Mouse (Mus musculus) MEL (cell line): ENCODE data around the gene Nsg1. TPM values are rescaled to one million over a fixed set of nuclear protein-coding genes. Genes with fewer than 3 reads are reported as not detected.

Experiments
- DNase-seq: peaks from one replicate; pipeline ENCODE4 v3.0.0; 2011; ENCODE audit warnings: low read depth, low spot score
- H3K27ac ChIP-seq: 2 replicates; pipeline ENCODE4 v1.5.1; 2012; ENCODE audit warnings: low read depth, mild to moderate bottlenecking, control low read depth, low read length, moderate library complexity; ENCODE audit not compliant: control insufficient read depth
- H3K27me3 ChIP-seq, 2 experiments: fragments of 150-350 bp in 1 of 2; sonication (generic) in 1 of 2; 2 replicates each; pipeline ENCODE4 v1.6.1; 2012; ENCODE audit warnings: low read length in 2 of 2, mild to moderate bottlenecking in 2 of 2, improper control_type of control experiment in 1 of 2, moderate library complexity in 1 of 2; ENCODE audit not compliant: insufficient read depth in 2 of 2, control insufficient read depth in 1 of 2
- H3K36me3 ChIP-seq, 2 experiments: 2 replicates each; pipeline ENCODE4 v1.6.1; 2012 to 2014; ENCODE audit warnings: low read length in 2 of 2, improper control_type of control experiment in 1 of 2, inconsistent platforms in 1 of 2, mild to moderate bottlenecking in 1 of 2; ENCODE audit not compliant: insufficient read depth in 2 of 2, control insufficient read depth in 1 of 2
- H3K4me1 ChIP-seq, 2 experiments: fragments of 150-350 bp in 1 of 2; sonication (generic) in 1 of 2; 2 replicates each; pipeline ENCODE4 v1.6.1; 2012; ENCODE audit warnings: low read length in 2 of 2, improper control_type of control experiment in 1 of 2, mild to moderate bottlenecking in 1 of 2; ENCODE audit not compliant: insufficient read depth in 2 of 2, control insufficient read depth in 1 of 2
- H3K4me3 ChIP-seq, 2 experiments: fragments of 150-350 bp in 1 of 2; sonication (generic) in 1 of 2; 2 replicates each; pipeline ENCODE4 v1.5.1; 2012; ENCODE audit warnings: low read depth in 2 of 2, low read length in 2 of 2, mild to moderate bottlenecking in 2 of 2, moderate library complexity in 2 of 2, control low read depth in 1 of 2, improper control_type of control experiment in 1 of 2; ENCODE audit not compliant: control insufficient read depth in 1 of 2, insufficient read depth in 1 of 2
- H3K79me2 ChIP-seq: 2 replicates; pipeline ENCODE4 v1.6.1; 2012; ENCODE audit warnings: mild to moderate bottlenecking, low read length, moderate library complexity; ENCODE audit not compliant: control insufficient read depth, poor library complexity, insufficient read depth
- H3K9ac ChIP-seq: 2 replicates; pipeline ENCODE4 v1.6.1; 2012; ENCODE audit warnings: low read depth, mild to moderate bottlenecking, control low read depth, low read length, moderate library complexity; ENCODE audit not compliant: control insufficient read depth, poor library complexity, severe bottlenecking
- H3K9me3 ChIP-seq: fragments of 150-350 bp; sonication (generic); replicated peaks from 2 replicates; pipeline ENCODE4 v1.6.1; 2012; ENCODE audit warnings: mild to moderate bottlenecking, low read length, improper control_type of control experiment, moderate library complexity; ENCODE audit not compliant: insufficient read depth
- CHD1 ChIP-seq: IDR thresholded peaks from 2 replicates; pipeline ENCODE4 v1.6.1; 2012; ENCODE audit warnings: low read depth, mild to moderate bottlenecking, inconsistent platforms, low read length, improper control_type of control experiment
- CHD2 ChIP-seq: IDR thresholded peaks from 2 replicates; pipeline ENCODE4 v1.6.1; 2011; ENCODE audit warnings: low read length, improper control_type of control experiment
- CTCF ChIP-seq, 3 experiments: IDR thresholded peaks in 2 of 3; conservative IDR thresholded peaks in 1 of 3; 2 replicates each; pipeline ENCODE4 v1.5.1; 2011 to 2012; ENCODE audit warnings: low read length in 3 of 3, low read depth in 2 of 3, mild to moderate bottlenecking in 2 of 3, improper control_type of control experiment in 1 of 3, inconsistent platforms in 1 of 3, mixed read lengths in 1 of 3, moderate library complexity in 1 of 3; ENCODE audit not compliant: control insufficient read depth in 1 of 3, insufficient read depth in 1 of 3, poor library complexity in 1 of 3, severe bottlenecking in 1 of 3
- E2F4 ChIP-seq: IDR thresholded peaks from 2 replicates; pipeline ENCODE4 v1.6.1; 2011; ENCODE audit warnings: low read depth, low read length, improper control_type of control experiment, borderline replicate concordance
- KAT2A ChIP-seq: conservative IDR thresholded peaks from 2 replicates; pipeline ENCODE4 v1.6.1; 2012; ENCODE audit warnings: low read depth, low read length, improper control_type of control experiment, inconsistent platforms
- MEF2A ChIP-seq: IDR thresholded peaks from 2 replicates; pipeline ENCODE4 v1.6.1; 2014; ENCODE audit warnings: low read depth, mild to moderate bottlenecking, inconsistent platforms, low read length, improper control_type of control experiment; ENCODE audit not compliant: poor library complexity, insufficient replicate concordance, severe bottlenecking; ENCODE audit errors: extremely low read depth
- MXI1 ChIP-seq: IDR thresholded peaks from 2 replicates; pipeline ENCODE4 v1.6.1; 2011; ENCODE audit warnings: mild to moderate bottlenecking, low read depth, low read length, improper control_type of control experiment
- NELFE ChIP-seq: IDR thresholded peaks from 2 replicates; pipeline ENCODE4 v1.6.1; 2011; ENCODE audit warnings: low read depth, low read length, improper control_type of control experiment
- POLR2A ChIP-seq, 2 experiments: IDR thresholded peaks; 2 replicates each; pipeline ENCODE4 v1.6.1; 2011 to 2012; ENCODE audit warnings: low read length in 2 of 2, mild to moderate bottlenecking in 2 of 2, control low read depth in 1 of 2, improper control_type of control experiment in 1 of 2, low read depth in 1 of 2, moderate library complexity in 1 of 2; ENCODE audit not compliant: control insufficient read depth in 1 of 2, insufficient read depth in 1 of 2, poor library complexity in 1 of 2
- RAD21 ChIP-seq: IDR thresholded peaks from 2 replicates; pipeline ENCODE4 v1.6.1; 2011; ENCODE audit warnings: mild to moderate bottlenecking, low read depth, low read length, improper control_type of control experiment
- RCOR1 ChIP-seq: IDR thresholded peaks from 2 replicates; pipeline ENCODE4 v1.6.1; 2012; ENCODE audit warnings: low read depth, mild to moderate bottlenecking, inconsistent platforms, low read length, improper control_type of control experiment
- SIN3A ChIP-seq: IDR thresholded peaks from 2 replicates; pipeline ENCODE4 v1.6.1; 2012; ENCODE audit warnings: low read length, improper control_type of control experiment, inconsistent platforms
- TCF12 ChIP-seq: IDR thresholded peaks from 2 replicates; pipeline ENCODE4 v1.6.1; 2014; ENCODE audit warnings: low read depth, mild to moderate bottlenecking, inconsistent platforms, low read length, improper control_type of control experiment, moderate library complexity
- USF1 ChIP-seq: IDR thresholded peaks from 2 replicates; pipeline ENCODE4 v1.6.1; 2014; ENCODE audit warnings: low read depth, mild to moderate bottlenecking, inconsistent platforms, low read length, improper control_type of control experiment, moderate library complexity
- USF2 ChIP-seq, 2 experiments: IDR thresholded peaks; 2 replicates each; pipeline ENCODE4 v1.6.1; 2011 to 2012; ENCODE audit warnings: improper control_type of control experiment in 2 of 2, low read length in 2 of 2, borderline replicate concordance in 1 of 2, inconsistent platforms in 1 of 2, low read depth in 1 of 2, mild to moderate bottlenecking in 1 of 2; ENCODE audit not compliant: insufficient read depth in 1 of 2
- ZC3H11A ChIP-seq: IDR thresholded peaks from 2 replicates; pipeline ENCODE4 v1.6.1; 2012; ENCODE audit warnings: low read depth, mild to moderate bottlenecking, inconsistent platforms, low read length, improper control_type of control experiment
- polyA plus RNA-seq, 2 experiments: library from polyadenylated mRNA; stranded (reverse) in 1 of 2; unstranded in 1 of 2; fragments of >175 nt in 1 of 2; fragments of >200 nt in 1 of 2; gene quantifications; 2 replicates each; pipeline versions ENCODE4 v1.2.1 to v1.2.4; 2012; ENCODE audit warnings: low replicate concordance in 2 of 2, low read depth in 1 of 2; ENCODE audit not compliant: insufficient read length in 2 of 2, insufficient read depth in 1 of 2, missing spikeins in 1 of 2
- total RNA-seq: library from RNA; depleted of rRNA; stranded (reverse); fragments of 300-350 nt; gene quantifications from 2 replicates; pipeline ENCODE4 v1.2.3, GENCODE M21; 2012

The Nsg1 gene
- total and polyA plus RNA-seq, 3 experiments: 0.12 to 0.18 TPM; not detected in 1

DNA sequence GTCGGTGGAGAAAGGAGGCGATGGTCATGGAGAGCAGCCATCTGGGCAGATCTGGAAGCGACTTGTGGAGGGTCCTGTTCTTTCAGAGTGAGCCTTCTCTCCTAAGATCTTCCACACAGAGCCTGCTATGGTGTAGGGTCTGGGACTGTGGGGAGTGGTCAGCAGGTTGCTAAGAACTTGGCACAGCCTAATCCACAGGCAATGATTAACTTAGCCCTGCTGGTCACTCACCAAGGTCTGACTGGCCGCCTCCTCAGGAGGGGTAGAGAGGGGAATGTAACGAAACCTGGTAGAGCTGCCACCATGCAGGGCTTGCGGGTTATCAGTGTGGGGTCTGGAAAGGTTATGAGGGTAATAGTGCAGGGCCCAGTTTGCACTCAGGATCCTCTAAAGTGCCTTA, 18.8 kb downstream of the Nsg1 start:
- Histone ChIP-seq H3K9ac (no peak overlapping the region), H3K79me2 (no peaks in the 10 kb centered on the region)

GRCm38 (mm10) chr5:38137163-38137562, 22.5 kb downstream of the Nsg1 start:
- no peak overlapping the region for H3K9ac ChIP-seq
- DNase-seq: no peak
- H3K79me2 ChIP-seq: no peaks in the 10 kb centered on the region
- TF ChIP-seq ZC3H11A: no peak
- TF ChIP-seq MXI1: no peak
- no peak for TF ChIP-seq E2F4
- no peak for TF ChIP-seq POLR2A (IDR thresholded peaks at IDR 0.05; ENCODE audit: control insufficient read depth in 1 of 2, insufficient read depth in 1 of 2, low read depth in 1 of 2, low read length in 2 of 2, poor library complexity in 1 of 2)
- no peak for TF ChIP-seq NELFE
- no peak for TF ChIP-seq MEF2A
- TF ChIP-seq CHD1: no peak
- TF ChIP-seq SIN3A: no peak
- H3K36me3 ChIP-seq: no peaks in the 10 kb centered on the region
- no peak overlapping the region for H3K27ac ChIP-seq
- no peaks in the 10 kb centered on the region for H3K27me3 ChIP-seq
- H3K9me3 ChIP-seq: no peaks in the 10 kb centered on the region
- no peak overlapping the region for H3K4me3 ChIP-seq
- H3K4me1 ChIP-seq: no peaks in the 10 kb centered on the region

More for the DNA sequence above, 18.8 kb downstream of the Nsg1 start:
- Histone ChIP-seq H3K4me3 (no peak overlapping the region), H3K27ac (no peak overlapping the region), H3K27me3 (no peaks in the 10 kb centered on the region), H3K36me3 (no peaks in the 10 kb centered on the region), H3K9me3 (no peaks in the 10 kb centered on the region), H3K4me1 (no peaks in the 10 kb centered on the region)
- TF ChIP-seq CHD2 (no peak), RAD21 (no peak), NELFE (no peak), SIN3A (no peak), CTCF (IDR thresholded peaks at IDR 0.05 in 2 of 3, conservative IDR thresholded peaks at IDR 0.05 in 1 of 3; ENCODE audit: control insufficient read depth in 1 of 3, insufficient read depth in 1 of 3, low read depth in 2 of 3, low read length in 3 of 3, poor library complexity in 1 of 3, severe bottlenecking in 1 of 3) (no peak), MEF2A (no peak), USF2 (IDR thresholded peaks at IDR 0.05; ENCODE audit: borderline replicate concordance in 1 of 2, insufficient read depth in 1 of 2, low read depth in 1 of 2, low read length in 2 of 2) (no peak), KAT2A (no peak), USF1 (no peak), ZC3H11A (no peak), RCOR1 (no peak), TCF12 (no peak)
- no peak for DNase-seq
